Mouse (Mus musculus): ENCODE data around the gene Zfyve26. TPM values are rescaled to one million over a fixed set of nuclear protein-coding genes. Genes with fewer than 3 reads are reported as not detected.

Gene Zfyve26
- 10 to 100 TPM; 21.2 to 21.6 TPM for polyA plus RNA-seq (2017; shearing (Covaris generic))

DNA sequence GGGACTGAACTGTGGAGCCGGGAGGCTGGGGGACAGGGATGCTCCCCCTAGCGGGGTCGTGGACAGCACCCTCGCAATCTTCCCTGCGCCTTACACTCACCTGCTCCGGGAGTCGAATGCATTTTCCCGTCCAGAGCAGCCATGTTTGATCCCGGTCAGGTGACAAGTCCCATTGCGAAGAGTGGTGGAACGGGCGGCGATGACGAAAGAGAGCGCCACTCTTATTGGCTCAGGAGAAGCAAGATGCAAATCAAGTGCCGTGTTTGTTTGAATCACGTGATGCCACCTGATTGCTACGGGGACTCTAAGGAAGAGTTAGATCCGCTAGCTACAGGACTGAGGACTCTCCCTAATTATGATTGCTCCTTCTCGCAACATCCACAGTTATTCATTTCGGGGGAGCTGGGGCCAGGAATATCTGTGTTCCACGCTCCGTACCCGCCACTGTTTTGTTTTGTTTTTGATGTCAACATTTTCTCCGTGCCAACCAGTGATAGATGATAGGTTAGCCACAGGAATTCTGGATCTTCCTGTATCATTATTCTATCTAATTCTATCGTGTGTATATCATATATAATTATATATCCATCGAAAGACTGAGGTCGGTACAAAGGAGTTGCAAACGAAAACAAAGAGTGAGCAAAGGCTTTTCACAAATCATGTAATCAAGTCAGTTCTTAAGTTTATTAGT is at the start of gene Zfyve26:
TSS of gene Zfyve26 (minus strand) at position 179 of the 691 bp plus-strand sequence.

DNA sequence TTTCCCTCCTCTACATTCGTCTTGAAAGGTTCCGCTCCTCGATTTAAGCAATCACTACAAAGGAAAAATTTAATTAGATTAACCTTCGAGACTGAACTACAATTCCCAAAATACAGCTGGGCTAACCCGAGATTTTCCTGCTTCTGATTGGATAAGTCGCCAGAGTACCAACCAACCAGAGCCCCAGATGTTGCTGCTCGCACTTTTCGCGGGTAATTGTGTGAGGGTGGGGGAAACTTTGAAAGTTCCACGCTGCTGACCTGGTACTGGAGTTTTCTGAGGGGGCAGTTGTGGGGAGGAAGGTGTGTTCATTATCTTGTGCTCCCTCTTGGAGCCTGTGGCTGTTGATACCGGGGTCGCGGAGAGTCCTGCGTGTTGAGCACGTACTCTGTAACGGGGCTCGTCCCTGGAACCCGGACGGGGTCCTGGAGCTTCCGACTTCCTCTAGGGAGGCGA is 1.0 kb upstream of the Zfyve26 start, which contains the start of gene Rad51b:
TSS of gene Rad51b (plus strand) at position 162 of the 456 bp plus-strand sequence.

DNA sequence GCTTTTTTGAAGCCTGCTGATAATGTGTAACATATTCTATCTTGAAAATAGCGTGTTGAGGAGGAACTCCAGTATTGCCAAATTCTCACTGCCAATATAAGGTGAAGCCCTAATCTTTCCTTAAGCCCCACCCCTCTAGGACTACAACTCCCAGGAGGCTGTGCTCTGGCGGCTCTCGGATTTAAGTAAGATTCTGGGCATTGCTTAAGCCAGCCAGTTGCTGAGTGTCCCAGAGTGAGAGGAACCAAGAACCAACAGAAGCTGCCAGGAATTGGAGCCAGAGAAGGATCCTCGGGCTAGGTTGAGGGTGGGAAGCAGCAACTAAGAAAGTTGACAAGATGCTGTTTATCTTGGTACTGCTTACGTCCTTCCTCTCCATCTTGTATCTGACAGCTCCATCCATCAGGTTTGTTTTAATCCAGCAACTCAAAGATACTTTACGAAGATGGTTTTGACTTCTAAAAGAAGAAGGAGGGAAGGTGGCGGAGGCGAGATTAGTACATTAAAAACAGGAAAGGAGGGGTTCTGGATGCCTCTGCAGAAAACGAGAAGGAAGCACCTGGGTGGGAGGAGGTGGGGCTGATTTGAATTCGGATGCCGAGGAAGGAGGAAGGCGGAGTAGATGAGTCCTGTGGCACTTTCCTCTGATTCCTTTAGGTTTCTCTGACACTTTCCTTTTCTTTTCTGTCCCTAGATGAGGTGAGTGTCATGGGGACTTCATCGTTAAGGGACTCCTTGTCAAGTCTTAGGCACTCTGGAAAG is 87.2 kb downstream of the Zfyve26 start, which contains the start of gene Rdh12:
TSS of gene Rdh12 (plus strand) at position 212 of the 762 bp plus-strand sequence.

DNA sequence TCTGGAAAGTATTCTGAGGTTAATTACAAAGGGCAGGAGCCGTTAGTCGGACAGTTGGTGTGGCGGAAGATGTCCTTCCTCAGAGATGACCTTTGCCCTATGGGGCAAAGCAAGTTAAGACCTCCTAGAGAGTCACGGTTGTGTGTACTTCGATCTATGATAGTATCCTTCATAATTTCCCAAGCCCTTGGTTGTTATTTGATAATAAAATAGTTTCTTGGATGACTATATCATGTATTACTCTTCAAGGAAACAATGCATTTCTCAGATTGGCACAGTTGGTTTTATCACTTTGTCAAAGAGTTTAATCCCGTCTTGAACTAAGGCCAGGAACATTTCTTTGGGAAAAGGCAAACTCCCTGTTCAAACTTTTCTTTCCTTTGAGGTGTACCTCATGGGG is 103.9 kb downstream of the Zfyve26 start, which contains the start of gene Rdh11:
TSS of gene Rdh11 (minus strand) at position 101 of the 400 bp plus-strand sequence.

Other genes with a start within 250 kb of the Zfyve26 start
- 10 to 100 TPM; 17.7 to 18.6 TPM for gene Pigh, start 206.7 kb downstream of the Zfyve26 start, polyA plus RNA-seq (2017; shearing (Covaris generic))
- gene Arg2, start 165.5 kb downstream of the Zfyve26 start, polyA plus RNA-seq (2017; shearing (Covaris generic)) = under 1 TPM; 0.11 to 0.36 TPM
- 100 to 1,000 TPM; 113 to 130 TPM for gene Vti1b, start 123.6 kb downstream of the Zfyve26 start, polyA plus RNA-seq (2017; shearing (Covaris generic))
- 10 to 100 TPM; 17.4 to 25.2 TPM for gene Rdh11, start 104.0 kb downstream of the Zfyve26 start, polyA plus RNA-seq (2017; shearing (Covaris generic))
- 10 to 100 TPM in 1 of 2 experiments, 1 to 10 TPM in 1; 9.7 to 15.1 TPM for gene Rdh12, start 87.4 kb downstream of the Zfyve26 start, polyA plus RNA-seq (2017; shearing (Covaris generic))
- 1 to 10 TPM in 1 of 2 experiments, under 1 TPM in 1; 0.88 to 3.4 TPM for gene Rad51b, start 978 bp upstream of the Zfyve26 start, polyA plus RNA-seq (2017; shearing (Covaris generic))

Data from activated CD4-positive, CD25-positive, alpha-beta regulatory T cell (primary cell).